Mouse (Mus musculus): ENCODE measurements around the gene AI593442. TPM values are rescaled to one million over a fixed set of nuclear protein-coding genes. Genes with fewer than 3 reads are reported as not detected.

Gene AI593442
- polyA plus RNA-seq, 1 experiment from 2014 or later = 0.76 TPM

GRCm38 (mm10) chr9:52661422-52661821 is 18.2 kb downstream of the AI593442 start:
- Histone ChIP-seq H3K9ac (ENCODE audit: low read length) (no peak overlapping the region), H3K9me3 (ENCODE audit: control insufficient read depth, low read length) (no peaks in the 10 kb centered on the region), H3K4me3 (ENCODE audit: low read depth, low read length) (no peak overlapping the region), H3K27ac (ENCODE audit: low read depth) (no peak overlapping the region), H3K27me3 (replicated peaks; ENCODE audit: control insufficient read depth, insufficient read depth, low read length) (no peaks in the 10 kb centered on the region), H3K36me3 (ENCODE audit: control insufficient read depth, insufficient read depth, low read length) (no peaks in the 10 kb centered on the region), H3K4me1 (replicated peaks; ENCODE audit: control insufficient read depth, insufficient read depth, low read length) (no peaks in the 10 kb centered on the region), H3K4me2 (ENCODE audit: low read length) (no peak overlapping the region)
- ATAC-seq (replicated peaks; ENCODE audit: low FRiP score, low TSS enrichment, low read depth) = no peak
- 73% methylated on average over 3 of the region's 3 CpGs for WGBS
- DNase-seq (ENCODE audit: low spot score) = no peak

GRCm38 (mm10) chr9:52650341-52650951 is 29.1 kb downstream of the AI593442 start:
- H3K4me3 ChIP-seq (ENCODE audit: low read depth, low read length) = no peak overlapping the region
- WGBS = 63% methylated on average over 5 of the region's 5 CpGs
- DNase-seq (ENCODE audit: low spot score) = no peak
- no peak overlapping the region for H3K4me2 ChIP-seq (ENCODE audit: low read length)
- no peaks in the 10 kb centered on the region for H3K9me3 ChIP-seq (ENCODE audit: control insufficient read depth, low read length)
- H3K9ac ChIP-seq (ENCODE audit: low read length) = no peak overlapping the region
- H3K27ac ChIP-seq (ENCODE audit: low read depth) = no peak overlapping the region
- no peak for ATAC-seq (replicated peaks; ENCODE audit: low FRiP score, low TSS enrichment, low read depth)
- no peaks in the 10 kb centered on the region for H3K4me1 ChIP-seq (replicated peaks; ENCODE audit: control insufficient read depth, insufficient read depth, low read length)
- no peaks in the 10 kb centered on the region for H3K27me3 ChIP-seq (replicated peaks; ENCODE audit: control insufficient read depth, insufficient read depth, low read length)
- no peaks in the 10 kb centered on the region for H3K36me3 ChIP-seq (ENCODE audit: control insufficient read depth, insufficient read depth, low read length)

DNA sequence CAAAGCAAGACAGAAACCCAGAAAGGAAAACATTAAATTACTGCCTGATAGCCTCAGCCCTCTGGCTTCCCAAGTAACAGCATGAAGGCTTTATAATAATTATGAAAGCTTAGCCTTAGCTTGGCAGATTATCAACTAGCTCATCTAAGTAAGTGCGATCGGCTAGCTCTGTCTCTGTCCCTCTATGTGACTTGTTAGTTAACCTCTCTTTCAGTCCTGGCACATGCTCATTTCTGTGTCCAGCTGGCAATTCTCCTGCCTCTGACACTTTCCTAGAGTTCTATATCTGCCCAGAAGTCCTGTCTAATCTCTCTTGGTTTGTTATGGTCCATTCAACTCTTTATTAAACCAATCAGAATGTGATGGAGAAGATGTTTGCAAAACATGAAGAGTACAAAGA is 34.3 kb downstream of the AI593442 start:
- no peaks in the 10 kb centered on the region for H3K4me1 ChIP-seq (replicated peaks; ENCODE audit: control insufficient read depth, insufficient read depth, low read length)
- ATAC-seq (replicated peaks; ENCODE audit: low FRiP score, low TSS enrichment, low read depth) = no peak
- DNase-seq (ENCODE audit: low spot score) = no peak
- 79% methylated on average over 2 of the region's 2 CpGs for WGBS
- no peak overlapping the region for H3K4me3 ChIP-seq (ENCODE audit: low read depth, low read length)
- no peak overlapping the region for H3K27ac ChIP-seq (ENCODE audit: low read depth)
- no peaks in the 10 kb centered on the region for H3K27me3 ChIP-seq (replicated peaks; ENCODE audit: control insufficient read depth, insufficient read depth, low read length)
- no peaks in the 10 kb centered on the region for H3K9me3 ChIP-seq (ENCODE audit: control insufficient read depth, low read length)
- no peaks in the 10 kb centered on the region for H3K36me3 ChIP-seq (ENCODE audit: control insufficient read depth, insufficient read depth, low read length)
- no peak overlapping the region for H3K9ac ChIP-seq (ENCODE audit: low read length)
- H3K4me2 ChIP-seq (ENCODE audit: low read length) = no peak overlapping the region

DNA sequence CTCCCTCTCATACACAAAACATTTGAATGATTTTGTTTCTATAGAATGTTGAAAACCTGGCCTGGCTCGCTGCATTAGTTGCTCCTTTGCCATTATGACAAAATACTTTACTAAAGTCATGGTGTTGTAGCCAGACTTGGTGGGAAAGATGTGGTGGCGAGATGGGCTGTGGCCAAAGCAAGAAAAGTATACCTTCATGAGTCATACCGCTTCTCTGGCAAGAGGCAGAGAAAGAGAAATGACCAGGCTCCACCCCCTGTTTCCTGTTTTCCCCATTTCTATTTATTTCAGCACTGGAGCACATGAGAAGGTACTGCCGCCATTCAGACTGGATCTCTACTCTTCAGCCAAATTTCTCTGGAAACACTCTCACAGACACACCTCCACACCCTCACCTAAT is 35.0 kb downstream of the AI593442 start:
- H3K27ac ChIP-seq (ENCODE audit: low read depth) = no peak overlapping the region
- 49% methylated on average over 4 of the region's 4 CpGs for WGBS

GRCm38 (mm10) chr9:52644156-52644555 is 35.4 kb downstream of the AI593442 start:
- ATAC-seq (replicated peaks; ENCODE audit: low FRiP score, low TSS enrichment, low read depth) (no peak), DNase-seq (ENCODE audit: low spot score) (no peak)
- Histone ChIP-seq H3K9me3 (ENCODE audit: control insufficient read depth, low read length) (no peaks in the 10 kb centered on the region), H3K4me1 (replicated peaks; ENCODE audit: control insufficient read depth, insufficient read depth, low read length) (no peaks in the 10 kb centered on the region), H3K36me3 (ENCODE audit: control insufficient read depth, insufficient read depth, low read length) (no peaks in the 10 kb centered on the region), H3K27me3 (replicated peaks; ENCODE audit: control insufficient read depth, insufficient read depth, low read length) (no peaks in the 10 kb centered on the region), H3K4me3 (ENCODE audit: low read depth, low read length) (no peak overlapping the region), H3K27ac (ENCODE audit: low read depth) (no peak overlapping the region), H3K9ac (ENCODE audit: low read length) (no peak overlapping the region), H3K4me2 (ENCODE audit: low read length) (no peak overlapping the region)
- 84% methylated on average over 4 of the region's 4 CpGs for WGBS

More for the DNA sequence above, 35.0 kb downstream of the AI593442 start:
- H3K27me3 ChIP-seq (replicated peaks; ENCODE audit: control insufficient read depth, insufficient read depth, low read length) = no peaks in the 10 kb centered on the region
- no peaks in the 10 kb centered on the region for H3K9me3 ChIP-seq (ENCODE audit: control insufficient read depth, low read length)
- no peaks in the 10 kb centered on the region for H3K36me3 ChIP-seq (ENCODE audit: control insufficient read depth, insufficient read depth, low read length)
- no peak for DNase-seq (ENCODE audit: low spot score)
- H3K4me2 ChIP-seq (ENCODE audit: low read length) = no peak overlapping the region
- ATAC-seq (replicated peaks; ENCODE audit: low FRiP score, low TSS enrichment, low read depth) = no peak
- H3K9ac ChIP-seq (ENCODE audit: low read length) = no peak overlapping the region
- H3K4me3 ChIP-seq (ENCODE audit: low read depth, low read length) = no peak overlapping the region
- no peaks in the 10 kb centered on the region for H3K4me1 ChIP-seq (replicated peaks; ENCODE audit: control insufficient read depth, insufficient read depth, low read length)

GRCm38 (mm10) chr9:52635991-52636390 is 43.6 kb downstream of the AI593442 start:
- H3K27ac ChIP-seq (ENCODE audit: low read depth) = no peak overlapping the region
- no peak overlapping the region for H3K9ac ChIP-seq (ENCODE audit: low read length)
- H3K4me2 ChIP-seq (ENCODE audit: low read length) = no peak overlapping the region
- no peak overlapping the region for H3K4me3 ChIP-seq (ENCODE audit: low read depth, low read length)
- no peak for ATAC-seq (replicated peaks; ENCODE audit: low FRiP score, low TSS enrichment, low read depth)
- no peaks in the 10 kb centered on the region for H3K27me3 ChIP-seq (replicated peaks; ENCODE audit: control insufficient read depth, insufficient read depth, low read length)
- no peaks in the 10 kb centered on the region for H3K36me3 ChIP-seq (ENCODE audit: control insufficient read depth, insufficient read depth, low read length)
- H3K4me1 ChIP-seq (replicated peaks; ENCODE audit: control insufficient read depth, insufficient read depth, low read length) = no peaks in the 10 kb centered on the region
- 67% methylated on average over 2 of the region's 2 CpGs for WGBS
- no peaks in the 10 kb centered on the region for H3K9me3 ChIP-seq (ENCODE audit: control insufficient read depth, low read length)
- DNase-seq (ENCODE audit: low spot score) = no peak

GRCm38 (mm10) chr9:52623926-52624325 is 55.7 kb downstream of the AI593442 start:
- Histone ChIP-seq H3K9me3 (ENCODE audit: control insufficient read depth, low read length) (no peaks in the 10 kb centered on the region), H3K27ac (ENCODE audit: low read depth) (no peak overlapping the region), H3K9ac (ENCODE audit: low read length) (no peak overlapping the region), H3K4me1 (replicated peaks; ENCODE audit: control insufficient read depth, insufficient read depth, low read length) (no peaks in the 10 kb centered on the region), H3K4me2 (ENCODE audit: low read length) (no peak overlapping the region), H3K4me3 (ENCODE audit: low read depth, low read length) (no peak overlapping the region), H3K36me3 (ENCODE audit: control insufficient read depth, insufficient read depth, low read length) (no peaks in the 10 kb centered on the region), H3K27me3 (replicated peaks; ENCODE audit: control insufficient read depth, insufficient read depth, low read length) (no peaks in the 10 kb centered on the region)
- DNase-seq (ENCODE audit: low spot score) (no peak), ATAC-seq (replicated peaks; ENCODE audit: low FRiP score, low TSS enrichment, low read depth) (no peak)
- WGBS = 71% methylated on average over 4 of the region's 4 CpGs

Measured in intestine, embryonic 14.5 days (tissue).